15 mouse cellular contexts compared by ENCODE assay signal in genomic region chr10:24819526-24819925, GRCm38 (mm10).
"Had no signal": no experiment of that assay in that cellular context is flagged by ENCODE, and none has a peak within 500 bp of the region (broad histone marks: within the 10 kb centered on the region; RNA-seq: fewer than 3 reads in every experiment).

No protein-coding gene starts in this region.

- DNase-seq: liver, postnatal 0 days; lung, adult 2 months; lung, postnatal 4 days; right cerebral cortex, postnatal 14 days; thymus, adult 2 months; thymus, postnatal 25 days had no signal

- ATAC-seq: liver, postnatal 0 days; lung, postnatal 0 days; midbrain, embryonic 13.5 days; midbrain, embryonic 15.5 days had no signal

- H3K4me3 ChIP-seq: liver, embryonic 15.5 days; lung, embryonic 15.5 days; midbrain, embryonic 13.5 days; midbrain, embryonic 15.5 days; neural tube, embryonic 12.5 days; stomach, embryonic 15.5 days had no signal

- H3K4me1 ChIP-seq: midbrain, embryonic 13.5 days; midbrain, embryonic 15.5 days; neural tube, embryonic 12.5 days; stomach, embryonic 15.5 days had no signal

- H3K9ac ChIP-seq: liver, embryonic 15.5 days; liver, postnatal 0 days; lung, embryonic 15.5 days; midbrain, embryonic 13.5 days; midbrain, embryonic 15.5 days; neural tube, embryonic 12.5 days; stomach, embryonic 15.5 days had no signal

- H3K9me3 ChIP-seq: liver, embryonic 15.5 days; lung, embryonic 15.5 days; midbrain, embryonic 13.5 days; midbrain, embryonic 15.5 days; neural tube, embryonic 12.5 days; stomach, embryonic 15.5 days had no signal

- H3K4me2 ChIP-seq: liver, embryonic 15.5 days; lung, embryonic 15.5 days; midbrain, embryonic 11.5 days; midbrain, embryonic 13.5 days; midbrain, embryonic 15.5 days; neural tube, embryonic 12.5 days; stomach, embryonic 15.5 days had no signal

- H3K27me3 ChIP-seq: lung, embryonic 15.5 days; midbrain, embryonic 13.5 days; midbrain, embryonic 15.5 days; neural tube, embryonic 12.5 days; stomach, embryonic 15.5 days had no signal

- H3K27ac ChIP-seq: liver, embryonic 15.5 days; lung, embryonic 15.5 days; midbrain, embryonic 13.5 days; midbrain, embryonic 15.5 days; neural tube, embryonic 12.5 days; stomach, embryonic 15.5 days; stomach, postnatal 0 days had no signal

- H3K36me3 ChIP-seq: liver, embryonic 15.5 days; lung, embryonic 15.5 days; midbrain, embryonic 13.5 days; midbrain, embryonic 15.5 days; neural tube, embryonic 12.5 days; stomach, embryonic 15.5 days had no signal
